Mouse (Mus musculus) ES-Bruce4 (cell line): Measurements from ENCODE around the gene Dpy19l3. TPM values are rescaled to one million over a fixed set of nuclear protein-coding genes. Genes with fewer than 3 reads are reported as not detected.

ENCODE experiments used
- H3K27ac ChIP-seq: 2 replicates; pipeline ENCODE4 v1.5.1; 2012; ENCODE audit warnings: low read length, inconsistent platforms; ENCODE audit not compliant: insufficient read depth
- H3K27me3 ChIP-seq: 2 replicates; pipeline ENCODE4 v1.6.1; 2012; ENCODE audit warnings: mild to moderate bottlenecking, low read length, inconsistent platforms; ENCODE audit not compliant: control insufficient read depth, poor library complexity, insufficient read depth, severe bottlenecking
- H3K36me3 ChIP-seq: 2 replicates; pipeline ENCODE4 v1.6.1; 2012; ENCODE audit warnings: inconsistent platforms, mild to moderate bottlenecking, low read length, moderate library complexity; ENCODE audit not compliant: control insufficient read depth, poor library complexity, insufficient read depth, severe bottlenecking
- H3K4me1 ChIP-seq: one replicate; pipeline ENCODE4 v1.8.1; 2011; ENCODE audit warnings: low read length; ENCODE audit not compliant: control insufficient read depth, insufficient read depth
- H3K4me3 ChIP-seq: 2 replicates; pipeline ENCODE4 v1.5.1; 2011; ENCODE audit warnings: low read depth, mild to moderate bottlenecking, low read length
- H3K9ac ChIP-seq: 2 replicates; pipeline ENCODE4 v1.6.1; 2012; ENCODE audit warnings: low read depth, mild to moderate bottlenecking, inconsistent platforms; ENCODE audit not compliant: poor library complexity, severe bottlenecking
- H3K9me3 ChIP-seq: replicated peaks from 2 replicates; pipeline ENCODE4 v1.6.1; 2012; ENCODE audit warnings: mild to moderate bottlenecking, low read length, inconsistent platforms; ENCODE audit not compliant: control insufficient read depth, poor library complexity, insufficient read depth, severe bottlenecking
- CTCF ChIP-seq: IDR thresholded peaks from one replicate; pipeline ENCODE4 v1.8.1; 2011; ENCODE audit warnings: low read depth, low read length
- EP300 ChIP-seq: IDR thresholded peaks from 2 replicates; pipeline ENCODE4 v1.6.1; 2011; ENCODE audit warnings: low read depth, low read length; ENCODE audit not compliant: insufficient read depth
- POLR2A ChIP-seq: IDR thresholded peaks from one replicate; pipeline ENCODE4 v1.8.1; 2011; ENCODE audit warnings: low read length; ENCODE audit not compliant: insufficient read depth
- polyA plus RNA-seq: library from polyadenylated mRNA; stranded (reverse); fragments of >200 nt; gene quantifications from 2 replicates; pipeline ENCODE4 v1.2.4, GENCODE M21; 2011; ENCODE audit warnings: low read depth; ENCODE audit not compliant: missing spikeins, insufficient read depth, insufficient read length

Dpy19l3 gene
- polyA plus RNA-seq, 1 experiment: 31.9 TPM

GRCm38 (mm10) chr7:35738871-35739270 is 15.4 kb downstream of the Dpy19l3 start:
- Histone ChIP-seq H3K27ac (no peak overlapping the region), H3K4me3 (no peak overlapping the region), H3K4me1 (no peaks in the 10 kb centered on the region), H3K27me3 (no peaks in the 10 kb centered on the region), H3K9ac (no peak overlapping the region), H3K9me3 (no peaks in the 10 kb centered on the region; the same call in 1 of the 2 replicates), H3K36me3 (no peaks in the 10 kb centered on the region)
- TF ChIP-seq POLR2A: no peak
- no peak for TF ChIP-seq EP300
- TF ChIP-seq CTCF: no peak

GRCm38 (mm10) chr7:35733313-35734050 is 20.8 kb downstream of the Dpy19l3 start:
- no peaks in the 10 kb centered on the region for H3K27me3 ChIP-seq
- TF ChIP-seq EP300: no peak
- no peak for TF ChIP-seq POLR2A
- no peak for TF ChIP-seq CTCF
- no peaks in the 10 kb centered on the region; the same call in 1 of the 2 replicates for H3K9me3 ChIP-seq
- no peak overlapping the region for H3K9ac ChIP-seq
- no peaks in the 10 kb centered on the region for H3K36me3 ChIP-seq
- no peak overlapping the region for H3K27ac ChIP-seq
- H3K4me3 ChIP-seq: no peak overlapping the region
- H3K4me1 ChIP-seq: no peaks in the 10 kb centered on the region

GRCm38 (mm10) chr7:35732585-35733059 is 21.6 kb downstream of the Dpy19l3 start:
- H3K9ac ChIP-seq: no peak overlapping the region
- TF ChIP-seq POLR2A (no peak), EP300 (no peak), CTCF (no peak)
- no peaks in the 10 kb centered on the region for H3K9me3 ChIP-seq
- H3K27me3 ChIP-seq: no peaks in the 10 kb centered on the region
- H3K36me3 ChIP-seq: no peaks in the 10 kb centered on the region
- no peak overlapping the region for H3K27ac ChIP-seq
- no peaks in the 10 kb centered on the region for H3K4me1 ChIP-seq
- no peak overlapping the region for H3K4me3 ChIP-seq

GRCm38 (mm10) chr7:35729621-35730031 is 24.6 kb downstream of the Dpy19l3 start:
- Histone ChIP-seq H3K27ac (no peak overlapping the region), H3K9ac (no peak overlapping the region), H3K9me3 (no peaks in the 10 kb centered on the region), H3K36me3 (no peaks in the 10 kb centered on the region), H3K4me1 (no peaks in the 10 kb centered on the region), H3K4me3 (no peak overlapping the region), H3K27me3 (no peaks in the 10 kb centered on the region)
- no peak for TF ChIP-seq EP300

- no peak overlapping the region for H3K9ac ChIP-seq
- no peaks in the 10 kb centered on the region for H3K9me3 ChIP-seq
- H3K4me3 ChIP-seq: no peak overlapping the region
- TF ChIP-seq CTCF (no peak), POLR2A (no peak), EP300 (no peak)
- no peaks in the 10 kb centered on the region for H3K4me1 ChIP-seq
- H3K27me3 ChIP-seq: no peaks in the 10 kb centered on the region
- H3K36me3 ChIP-seq: no peaks in the 10 kb centered on the region
- H3K27ac ChIP-seq: no peak overlapping the region
Measured at GRCm38 (mm10) chr7:35728376-35728775, 25.9 kb downstream of the Dpy19l3 start.

- no peak overlapping the region for H3K4me3 ChIP-seq
- no peaks in the 10 kb centered on the region for H3K36me3 ChIP-seq
- H3K27me3 ChIP-seq: no peaks in the 10 kb centered on the region
- H3K4me1 ChIP-seq: no peaks in the 10 kb centered on the region
- H3K9me3 ChIP-seq: no peaks in the 10 kb centered on the region
- H3K27ac ChIP-seq: no peak overlapping the region
- TF ChIP-seq POLR2A (no peak), EP300 (no peak), CTCF (peak; percentile 46)
- no peak overlapping the region for H3K9ac ChIP-seq
Measured at GRCm38 (mm10) chr7:35723035-35723434, 31.2 kb downstream of the Dpy19l3 start.
